Mouse (Mus musculus) kidney, embryonic 16.5 days (tissue): ENCODE measurements around the gene Zfp652. TPM values are rescaled to one million over a fixed set of nuclear protein-coding genes. Genes with fewer than 3 reads are reported as not detected.

ENCODE experiments used
- ATAC-seq: fragments of 200-750 bp; cut with Nextera tagmentation; 2 replicates; pipeline ENCODE4 v1.8.0; 2017; ENCODE audit warnings: moderate TSS enrichment; ENCODE audit not compliant: low FRiP score, low TSS enrichment
- H3K27ac ChIP-seq: fragments of 300-500 bp; sonication (generic); 2 replicates; pipeline ENCODE4 v1.5.1; 2014; ENCODE audit warnings: low read length
- H3K27me3 ChIP-seq: fragments of 300-500 bp; sonication (generic); 2 replicates; pipeline ENCODE4 v1.6.1; 2014; ENCODE audit warnings: low read length, control low read depth, mixed read lengths; ENCODE audit not compliant: insufficient read depth
- H3K36me3 ChIP-seq: fragments of 300-500 bp; sonication (generic); 2 replicates; pipeline ENCODE4 v1.6.1; 2014; ENCODE audit warnings: low read length, control low read depth, mixed read lengths; ENCODE audit not compliant: insufficient read depth
- H3K4me1 ChIP-seq: fragments of 300-500 bp; sonication (generic); 2 replicates; pipeline ENCODE4 v1.6.1; 2014; ENCODE audit warnings: low read length, control low read depth, mixed read lengths; ENCODE audit not compliant: insufficient read depth
- H3K4me2 ChIP-seq: fragments of 300-500 bp; sonication (generic); replicated peaks from 2 replicates; pipeline ENCODE4 v1.6.1; 2014; ENCODE audit warnings: low read depth, low read length
- H3K4me3 ChIP-seq: fragments of 300-500 bp; sonication (generic); 2 replicates; pipeline ENCODE4 v1.5.1; 2014; ENCODE audit warnings: mild to moderate bottlenecking, low read length
- H3K9ac ChIP-seq: fragments of 300-500 bp; sonication (generic); replicated peaks from 2 replicates; pipeline ENCODE4 v1.6.1; 2014; ENCODE audit warnings: low read length
- H3K9me3 ChIP-seq: fragments of 300-500 bp; sonication (generic); 2 replicates; pipeline ENCODE4 v1.6.1; 2016; ENCODE audit warnings: low read length, control low read depth
- WGBS: fragments of 180-500 bp; shearing (Covaris S2); extraction: QIAGEN DNeasy Blood & Tissue Kit; methylation state at CpG from one replicate; pipeline ENCODE4 v1.1.7; 2014; 5-methylcytosine and 5-hydroxymethylcytosine counted together
- polyA plus RNA-seq: library from polyadenylated mRNA; unstranded; fragments of >200 nt; fragmentation: Nextera tagmentation; extraction: Ambion mirVana; gene quantifications from 2 replicates; pipeline ENCODE4 v1.2.1, GENCODE M21; 2015

Gene Zfp652
- polyA plus RNA-seq, 1 experiment from 2014 or later, result 24.0 TPM

DNA sequence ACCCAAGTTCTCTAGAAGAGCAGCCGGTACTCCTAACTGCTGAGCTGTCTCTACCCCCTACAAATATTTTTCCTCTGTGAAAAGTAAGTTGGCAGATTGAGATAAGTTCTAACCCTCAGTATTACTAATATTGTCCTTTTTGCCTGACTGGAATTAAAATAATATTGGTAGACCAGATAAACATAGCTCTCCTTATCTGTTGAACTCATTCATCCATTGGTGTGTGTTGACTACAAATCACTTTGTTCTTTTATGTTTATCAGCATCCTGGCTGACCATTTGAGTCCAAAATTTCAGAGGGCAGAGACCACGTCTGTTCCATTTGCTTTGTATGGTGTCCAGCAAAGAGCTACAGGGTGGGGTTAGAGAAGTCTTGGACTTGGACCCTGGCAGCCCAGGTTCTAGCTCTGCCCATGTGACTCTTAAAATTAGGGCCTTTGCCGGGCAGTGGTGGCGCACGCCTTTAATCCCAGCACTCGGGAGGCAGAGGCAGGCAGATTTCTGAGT, 2.9 kb upstream of the Zfp652 start:
- Histone ChIP-seq H3K9ac (no peak overlapping the region), H3K4me3 (no peak overlapping the region), H3K4me1 (peaks cover 15% of the 10 kb centered on the region), H3K4me2 (no peak overlapping the region), H3K27ac (no peak overlapping the region), H3K27me3 (no peaks in the 10 kb centered on the region), H3K9me3 (no peaks in the 10 kb centered on the region), H3K36me3 (no peaks in the 10 kb centered on the region)
- WGBS, result 92% methylated on average over 6 of the region's 6 CpGs
- ATAC-seq, result no peak

- peaks cover 22% of the 10 kb centered on the region for H3K4me1 ChIP-seq
- H3K4me2 ChIP-seq, result no peak overlapping the region
- H3K27me3 ChIP-seq, result no peaks in the 10 kb centered on the region
- ATAC-seq, result no peak
- 80% methylated on average over 7 of the region's 7 CpGs for WGBS
- no peak overlapping the region for H3K9ac ChIP-seq
- no peak overlapping the region for H3K27ac ChIP-seq
- H3K36me3 ChIP-seq, result no peaks in the 10 kb centered on the region
- H3K4me3 ChIP-seq, result no peak overlapping the region
- no peaks in the 10 kb centered on the region for H3K9me3 ChIP-seq
Measured at GRCm38 (mm10) chr11:95710478-95710877, 2.0 kb upstream of the Zfp652 start.

DNA sequence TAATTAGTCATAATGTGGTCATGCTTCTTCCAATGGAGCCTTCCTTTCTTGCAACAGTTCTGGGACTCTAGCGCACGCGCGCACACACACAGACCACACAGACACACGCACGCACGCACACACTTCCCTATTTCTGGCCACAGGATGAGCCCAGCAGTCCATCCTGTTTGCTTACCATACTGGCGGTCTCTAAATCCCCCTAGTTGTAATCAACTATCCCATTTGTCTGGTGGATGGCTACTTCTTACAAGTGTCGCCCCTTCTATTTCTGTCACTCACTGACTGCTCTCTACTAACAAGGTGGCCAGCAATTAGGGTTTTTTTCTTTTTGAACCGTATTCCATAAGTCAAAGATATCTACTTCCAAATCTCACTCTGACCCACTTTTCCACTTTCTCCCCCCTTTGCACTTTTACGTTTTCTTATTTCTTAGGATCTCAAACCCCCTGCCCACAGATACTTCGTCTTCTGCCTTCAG, 349 bp upstream of the Zfp652 start:
- WGBS, result 28% methylated on average over 12 of the region's 12 CpGs

GRCm38 (mm10) chr11:95713225-95713810, 845 bp downstream of the Zfp652 start:
- no peaks in the 10 kb centered on the region for H3K27me3 ChIP-seq
- H3K4me3 ChIP-seq, result peak overlapping the region; percentile 94
- H3K4me1 ChIP-seq, result peaks cover 29% of the 10 kb centered on the region
- no peaks in the 10 kb centered on the region for H3K9me3 ChIP-seq
- no peaks in the 10 kb centered on the region for H3K36me3 ChIP-seq
- under 1% methylated on average over 46 of the region's 49 CpGs for WGBS
- H3K27ac ChIP-seq, result peak overlapping the region; percentile 97
- peak overlapping the region; percentile 97 for H3K9ac ChIP-seq
- peak overlapping the region; percentile 96 for H3K4me2 ChIP-seq
- peak; percentile 70 for ATAC-seq

More for the DNA sequence above, 349 bp upstream of the Zfp652 start:
- Histone ChIP-seq H3K4me2 (peak overlapping the region; percentile 96), H3K27ac (peak overlapping the region; percentile 97), H3K4me1 (peaks cover 29% of the 10 kb centered on the region), H3K36me3 (no peaks in the 10 kb centered on the region), H3K4me3 (peak overlapping the region; percentile 94), H3K27me3 (no peaks in the 10 kb centered on the region), H3K9me3 (no peaks in the 10 kb centered on the region), H3K9ac (peak overlapping the region; percentile 97)
- no peak for ATAC-seq

DNA sequence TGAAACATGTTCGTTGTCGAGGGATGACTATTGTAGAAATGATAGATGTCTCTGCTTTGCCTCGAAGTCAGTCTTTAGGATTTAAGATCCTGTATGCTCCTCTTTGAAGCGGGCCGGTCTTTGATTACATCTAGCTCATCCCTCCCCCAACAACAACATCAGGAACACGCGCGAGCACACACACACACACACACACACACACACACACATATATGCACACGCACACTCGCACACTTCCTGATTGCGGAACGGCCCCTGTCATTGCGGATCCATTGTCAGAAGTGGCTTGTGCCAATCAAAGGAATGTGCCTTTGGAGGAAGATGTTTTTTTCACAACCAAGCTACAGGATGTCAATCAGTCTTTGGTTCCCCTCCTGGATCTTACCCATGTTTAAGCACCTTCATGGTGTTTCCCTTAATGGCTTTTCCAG, 1.4 kb downstream of the Zfp652 start:
- no peaks in the 10 kb centered on the region for H3K9me3 ChIP-seq
- peak overlapping the region; percentile 96 for H3K4me2 ChIP-seq
- 0 out of 2 replicates have a peak overlapping the region, but pooled peaks have one; percentile 97 for H3K27ac ChIP-seq
- H3K4me1 ChIP-seq, result peaks cover 29% of the 10 kb centered on the region
- H3K27me3 ChIP-seq, result no peaks in the 10 kb centered on the region
- peak overlapping the region; percentile 97 for H3K9ac ChIP-seq
- peak overlapping the region; percentile 94 for H3K4me3 ChIP-seq
- no peak for ATAC-seq
- 0% methylated on average over 13 of the region's 13 CpGs for WGBS
- H3K36me3 ChIP-seq, result no peaks in the 10 kb centered on the region

DNA sequence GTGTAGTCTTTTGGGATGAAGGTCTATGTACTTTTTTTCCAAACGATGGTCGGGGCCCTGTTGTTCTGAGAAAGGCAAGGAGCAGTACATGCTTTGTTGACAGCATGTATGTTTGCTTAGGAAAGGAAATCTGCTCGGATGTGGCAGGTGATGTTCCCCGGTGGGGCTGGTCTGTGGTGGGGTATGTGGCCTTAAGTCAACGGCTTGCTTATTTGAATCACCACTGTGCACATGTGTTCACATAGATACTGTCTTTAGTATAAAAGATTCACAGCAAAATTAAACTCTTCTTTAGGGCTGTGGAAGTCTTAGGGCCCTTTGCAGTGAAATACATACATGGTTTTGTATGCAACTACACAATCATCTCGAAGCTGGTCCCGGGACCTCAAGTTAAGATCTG, 1.9 kb downstream of the Zfp652 start:
- Histone ChIP-seq H3K9ac (peak overlapping the region; percentile 97), H3K4me3 (peak overlapping the region; percentile 94), H3K4me1 (peaks cover 29% of the 10 kb centered on the region), H3K36me3 (no peaks in the 10 kb centered on the region), H3K27me3 (no peaks in the 10 kb centered on the region), H3K4me2 (peak overlapping the region; percentile 96), H3K9me3 (no peaks in the 10 kb centered on the region), H3K27ac (no peak overlapping the region)
- no peak for ATAC-seq
- 36% methylated on average over 7 of the region's 7 CpGs for WGBS

GRCm38 (mm10) chr11:95716136-95716535, 3.7 kb downstream of the Zfp652 start:
- Histone ChIP-seq H3K4me2 (no peak overlapping the region), H3K4me1 (peaks cover 29% of the 10 kb centered on the region), H3K36me3 (no peaks in the 10 kb centered on the region), H3K27ac (no peak overlapping the region), H3K4me3 (no peak overlapping the region), H3K9me3 (no peaks in the 10 kb centered on the region), H3K27me3 (no peaks in the 10 kb centered on the region), H3K9ac (no peak overlapping the region)
- ATAC-seq, result no peak
- WGBS, result 71% methylated on average over 8 of the region's 8 CpGs

GRCm38 (mm10) chr11:95719356-95719755, 6.9 kb downstream of the Zfp652 start:
- no peak overlapping the region for H3K4me3 ChIP-seq
- no peak overlapping the region for H3K27ac ChIP-seq
- H3K4me2 ChIP-seq, result no peak overlapping the region
- ATAC-seq, result no peak
- no peaks in the 10 kb centered on the region for H3K27me3 ChIP-seq
- H3K36me3 ChIP-seq, result no peaks in the 10 kb centered on the region
- no peaks in the 10 kb centered on the region for H3K9me3 ChIP-seq
- H3K9ac ChIP-seq, result no peak overlapping the region
- 83% methylated on average over 3 of the region's 3 CpGs for WGBS
- H3K4me1 ChIP-seq, result peaks cover 17% of the 10 kb centered on the region

- Histone ChIP-seq H3K27ac (no peak within 1 kb of the TSS), H3K9me3 (no peaks in the 10 kb centered on the region), H3K36me3 (no peaks in the 10 kb centered on the region), H3K9ac (no peak within 1 kb of the TSS), H3K27me3 (no peaks in the 10 kb centered on the region), H3K4me1 (no peaks in the 10 kb centered on the region), H3K4me2 (no peak within 1 kb of the TSS), H3K4me3 (no peak within 1 kb of the TSS)
- 97% methylated on average over 5 of the region's 5 CpGs for WGBS
- ATAC-seq, result no peak
Measured at GRCm38 (mm10) chr11:95723287-95723686, 10.8 kb downstream of the Zfp652 start, which contains the start of gene B130006D01Rik. TSS of gene B130006D01Rik (plus strand) at chr11:95723587.

DNA sequence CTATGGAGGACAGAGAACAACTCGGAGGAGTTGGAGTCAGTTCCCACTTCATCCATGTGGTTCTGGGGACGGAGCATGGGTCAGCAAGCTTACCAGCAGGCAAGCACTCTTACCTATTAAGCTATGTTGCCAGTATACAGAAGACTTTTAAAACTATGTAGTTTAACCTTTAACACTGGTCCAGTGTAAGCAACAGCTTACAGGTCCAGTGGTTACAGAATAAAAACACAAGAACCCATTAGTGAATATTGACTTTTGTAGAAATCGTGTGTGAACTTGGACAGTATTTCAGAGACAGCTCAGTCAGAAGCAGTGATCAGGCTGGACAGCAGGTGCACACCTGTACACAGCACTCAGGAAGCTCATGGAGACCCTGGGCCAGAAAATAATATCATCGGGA, 12.0 kb downstream of the Zfp652 start:
- H3K27me3 ChIP-seq, result no peaks in the 10 kb centered on the region
- no peaks in the 10 kb centered on the region for H3K4me1 ChIP-seq
- no peak overlapping the region for H3K4me3 ChIP-seq
- no peak overlapping the region for H3K27ac ChIP-seq
- WGBS, result 86% methylated on average over 4 of the region's 4 CpGs
- no peak overlapping the region for H3K9ac ChIP-seq
- no peak for ATAC-seq
- no peak overlapping the region for H3K4me2 ChIP-seq
- H3K36me3 ChIP-seq, result no peaks in the 10 kb centered on the region
- H3K9me3 ChIP-seq, result no peaks in the 10 kb centered on the region
